7 mouse cellular contexts compared by ENCODE assay signal in genomic region chr11:119913935-119914314, GRCm38 (mm10). TPM values are rescaled to one million over a fixed set of nuclear protein-coding genes. Genes with fewer than 3 reads are reported as not detected.
DNase-seq lines count a peak whose midpoint lies in the region; ATAC-seq lines count a peak whose summit lies in the region.

No protein-coding gene starts in this region.

- peak overlapping the region; percentile 98 for H3K4me2 ChIP-seq in neural tube, embryonic 11.5 days (ENCODE audit: low read depth)
- H3K4me2 ChIP-seq in embryonic facial prominence, embryonic 15.5 days (replicated peaks), result peak overlapping the region; percentile 83
- H3K4me2 ChIP-seq in limb, embryonic 15.5 days, result peak overlapping the region; percentile 93
- H3K4me2 ChIP-seq in stomach, embryonic 15.5 days, result peak overlapping the region; percentile 88

- no peak for DNase-seq in neural tube, embryonic 11.5 days (ENCODE audit: low spot score)
- DNase-seq in neural tube, embryonic 10.5 days (ENCODE audit: extremely low spot score, low spot score), result no peak
- DNase-seq in urinary bladder, postnatal 10 days (ENCODE audit: low spot score), result no peak
- DNase-seq in retina, postnatal 1 day, result no peak

- no peaks in the 10 kb centered on the region for H3K27me3 ChIP-seq in neural tube, embryonic 11.5 days (ENCODE audit: control insufficient read depth, insufficient read depth, low read length)
- H3K27me3 ChIP-seq in embryonic facial prominence, embryonic 15.5 days, result 0 out of 2 replicates have a peak, but pooled peaks cover under 1% of the 10 kb centered on the region
- H3K27me3 ChIP-seq in limb, embryonic 15.5 days, result no peaks in the 10 kb centered on the region
- no peaks in the 10 kb centered on the region for H3K27me3 ChIP-seq in stomach, embryonic 15.5 days (replicated peaks)

- peak overlapping the region; percentile 93 for H3K9ac ChIP-seq in neural tube, embryonic 11.5 days (ENCODE audit: low read length)
- peak overlapping the region; percentile 85 for H3K9ac ChIP-seq in embryonic facial prominence, embryonic 15.5 days
- peak overlapping the region; percentile 96 for H3K9ac ChIP-seq in limb, embryonic 15.5 days
- peak overlapping the region; percentile 60 for H3K9ac ChIP-seq in stomach, embryonic 15.5 days

- WGBS in neural tube, embryonic 11.5 days, result 0% methylated on average over 26 of the region's 26 CpGs
- WGBS in embryonic facial prominence, embryonic 15.5 days, result under 1% methylated on average over 26 of the region's 26 CpGs
- whole genome bisulfite sequencing in limb, embryonic 15.5 days, result under 1% methylated on average over 26 of the region's 26 CpGs
- under 1% methylated on average over 26 of the region's 26 CpGs for WGBS in stomach, embryonic 15.5 days

- ATAC-seq in neural tube, embryonic 11.5 days (ENCODE audit: insufficient read depth, low FRiP score, low TSS enrichment), result no peak; the same call in 1 of the 2 replicates
- 0 out of 2 replicates have a peak, but pooled peaks have one; percentile 11 for ATAC-seq in embryonic facial prominence, embryonic 15.5 days (ENCODE audit: insufficient number of reproducible peaks, low FRiP score, low TSS enrichment, low read depth)
- ATAC-seq in limb, embryonic 15.5 days (ENCODE audit: insufficient number of reproducible peaks, low FRiP score, low TSS enrichment, low read depth), result no peak
- ATAC-seq in stomach, embryonic 15.5 days (ENCODE audit: insufficient read depth, low FRiP score, low read depth), result peak; percentile 43

- peaks cover 16% of the 10 kb centered on the region for H3K4me1 ChIP-seq in neural tube, embryonic 11.5 days (ENCODE audit: control insufficient read depth, insufficient read depth, low read length)
- H3K4me1 ChIP-seq in embryonic facial prominence, embryonic 15.5 days, result peaks cover 40% of the 10 kb centered on the region
- peaks cover 40% of the 10 kb centered on the region for H3K4me1 ChIP-seq in limb, embryonic 15.5 days
- peaks cover 33% of the 10 kb centered on the region for H3K4me1 ChIP-seq in stomach, embryonic 15.5 days

- peak overlapping the region; percentile 90 for H3K4me3 ChIP-seq in neural tube, embryonic 11.5 days (ENCODE audit: low read depth, low read length)
- peak overlapping the region; percentile 66 for H3K4me3 ChIP-seq in embryonic facial prominence, embryonic 15.5 days (replicated peaks)
- peak overlapping the region; percentile 94 for H3K4me3 ChIP-seq in limb, embryonic 15.5 days
- H3K4me3 ChIP-seq in stomach, embryonic 15.5 days (replicated peaks), result peak overlapping the region; percentile 66

- H3K27ac ChIP-seq in neural tube, embryonic 11.5 days (ENCODE audit: low read depth, low read length), result peak overlapping the region; percentile 56
- H3K27ac ChIP-seq in embryonic facial prominence, embryonic 15.5 days (replicated peaks), result peak overlapping the region; percentile 67
- peak overlapping the region; percentile 86 for H3K27ac ChIP-seq in limb, embryonic 15.5 days
- peak overlapping the region; percentile 69 for H3K27ac ChIP-seq in stomach, embryonic 15.5 days

- H3K9me3 ChIP-seq in neural tube, embryonic 11.5 days (ENCODE audit: control insufficient read depth, low read length), result no peaks in the 10 kb centered on the region
- no peaks in the 10 kb centered on the region for H3K9me3 ChIP-seq in embryonic facial prominence, embryonic 15.5 days (replicated peaks)
- H3K9me3 ChIP-seq in limb, embryonic 15.5 days, result no peaks in the 10 kb centered on the region
- H3K9me3 ChIP-seq in stomach, embryonic 15.5 days, result no peaks in the 10 kb centered on the region

- peaks cover 24% of the 10 kb centered on the region for H3K36me3 ChIP-seq in neural tube, embryonic 11.5 days (ENCODE audit: control insufficient read depth, insufficient read depth, low read length)
- peaks cover 34% of the 10 kb centered on the region for H3K36me3 ChIP-seq in embryonic facial prominence, embryonic 15.5 days
- peaks cover 37% of the 10 kb centered on the region for H3K36me3 ChIP-seq in limb, embryonic 15.5 days
- peaks cover 26% of the 10 kb centered on the region for H3K36me3 ChIP-seq in stomach, embryonic 15.5 days

RNA-seq across cellular contexts. Expression of gene Chmp6, which starts 0.7 kb away (rescaled TPM):
- polyA plus RNA-seq in neural tube, embryonic 11.5 days (2014; fragmentation: Nextera tagmentation; extraction: Ambion mirVana), result 89.6 and 92.1 TPM in 2 replicates
- polyA plus RNA-seq in embryonic facial prominence, embryonic 15.5 days (2015; fragmentation: Nextera tagmentation; extraction: Ambion mirVana), result 93.8 and 95.1 TPM in 2 replicates
- polyA plus RNA-seq in limb, embryonic 15.5 days (2015; fragmentation: Nextera tagmentation; extraction: Ambion mirVana), result 97.2 and 101 TPM in 2 replicates
- 79.4 and 86.0 TPM in 2 replicates for polyA plus RNA-seq in stomach, embryonic 15.5 days (2015; fragmentation: Nextera tagmentation; extraction: Ambion mirVana)

RNA-seq across cellular contexts. Expression of gene Baiap2, which starts 28.6 kb away (rescaled TPM):
- polyA plus RNA-seq in neural tube, embryonic 11.5 days (2014; fragmentation: Nextera tagmentation; extraction: Ambion mirVana), result 11.9 and 12.6 TPM in 2 replicates
- 36.8 and 42.0 TPM in 2 replicates for polyA plus RNA-seq in embryonic facial prominence, embryonic 15.5 days (2015; fragmentation: Nextera tagmentation; extraction: Ambion mirVana)
- polyA plus RNA-seq in limb, embryonic 15.5 days (2015; fragmentation: Nextera tagmentation; extraction: Ambion mirVana), result 40.2 and 41.9 TPM in 2 replicates
- 24.8 and 30.9 TPM in 2 replicates for polyA plus RNA-seq in stomach, embryonic 15.5 days (2015; fragmentation: Nextera tagmentation; extraction: Ambion mirVana)

Comparison
In these comparisons a context has a peak if more than half of its experiments do, and no peak if none do; other contexts are left out.
1. ATAC-seq: peak in embryonic facial prominence, embryonic 15.5 days (single experiment) and stomach, embryonic 15.5 days (single experiment); none in neural tube, embryonic 11.5 days (single experiment) and limb, embryonic 15.5 days (single experiment).
2. Peak in every context shown above with its lines, with median percentiles within 50 percentile points of each other: H3K27ac ChIP-seq, H3K4me2 ChIP-seq, H3K4me3 ChIP-seq and H3K9ac ChIP-seq.